ENCODE assay signal across 8 mouse cellular contexts in genomic region chr11:61408184-61409027, GRCm38 (mm10). TPM values are rescaled to one million over a fixed set of nuclear protein-coding genes. Genes with fewer than 3 reads are reported as not detected.
DNase-seq lines count a peak whose midpoint lies in the region; ATAC-seq and TF ChIP-seq lines count a peak whose summit lies in the region.

No protein-coding gene starts in this region.

- H3K36me3 ChIP-seq in MEL (ENCODE audit: control insufficient read depth in 1 of 2, insufficient read depth in 2 of 2, low read length in 2 of 2) = peaks cover 0 to 13% of the 10 kb centered on the region in 2 experiments; a peak in 1 of 4 replicates
- H3K36me3 ChIP-seq in forebrain, embryonic 15.5 days = no peaks in the 10 kb centered on the region
- H3K36me3 ChIP-seq in lung, embryonic 16.5 days (ENCODE audit: control insufficient read depth, insufficient read depth, low read length) = no peaks in the 10 kb centered on the region

- WGBS in forebrain, embryonic 15.5 days = under 1% methylated on average over 64 of the region's 64 CpGs
- under 1% methylated on average over 59 of the region's 64 CpGs for WGBS in lung, embryonic 16.5 days
- WGBS in olfactory bulb, adult 2 months = under 1% methylated on average over 64 of the region's 64 CpGs

- TF ChIP-seq CTCF in MEL (IDR thresholded peaks at IDR 0.05 in 2 of 3, conservative IDR thresholded peaks at IDR 0.05 in 1 of 3; ENCODE audit: control insufficient read depth in 1 of 3, insufficient read depth in 1 of 3, low read depth in 2 of 3, low read length in 3 of 3, poor library complexity in 1 of 3, severe bottlenecking in 1 of 3) = no peak
- TF ChIP-seq CTCF in layer of hippocampus, adult 2 months (conservative IDR thresholded peaks at IDR 0.05) = no peak
- TF ChIP-seq CTCF in olfactory bulb, adult 2 months (IDR thresholded peaks at IDR 0.05; ENCODE audit: insufficient read depth, low read depth, low read length) = no peak

- no peaks in the 10 kb centered on the region for H3K27me3 ChIP-seq in MEL (ENCODE audit: control insufficient read depth in 1 of 2, insufficient read depth in 2 of 2, low read length in 2 of 2)
- H3K27me3 ChIP-seq in forebrain, embryonic 15.5 days = no peaks in the 10 kb centered on the region
- no peaks in the 10 kb centered on the region for H3K27me3 ChIP-seq in lung, embryonic 16.5 days (ENCODE audit: control insufficient read depth, insufficient read depth, low read depth, low read length)

- TF ChIP-seq POLR2A in MEL (IDR thresholded peaks at IDR 0.05; ENCODE audit: control insufficient read depth in 1 of 2, insufficient read depth in 1 of 2, low read depth in 1 of 2, low read length in 2 of 2, poor library complexity in 1 of 2) = peak; percentile 50 to 69
- TF ChIP-seq POLR2A in olfactory bulb, adult 2 months (IDR thresholded peaks at IDR 0.05; ENCODE audit: insufficient read depth, low read depth, low read length) = peak; percentile 27; the same call in 1 of the 2 replicates

- H3K79me2 ChIP-seq in MEL (ENCODE audit: control insufficient read depth, insufficient read depth, low read length, poor library complexity) = no peaks in the 10 kb centered on the region; the same call in 1 of the 2 replicates

- ATAC-seq in forebrain, embryonic 15.5 days (replicated peaks) = peak; percentile 95
- peak; percentile 94 for ATAC-seq in lung, embryonic 16.5 days (ENCODE audit: low read depth)

- no peaks in the 10 kb centered on the region for H3K9me3 ChIP-seq in MEL (replicated peaks; ENCODE audit: insufficient read depth, low read length)
- H3K9me3 ChIP-seq in forebrain, embryonic 15.5 days = no peaks in the 10 kb centered on the region
- H3K9me3 ChIP-seq in lung, embryonic 16.5 days (ENCODE audit: control insufficient read depth, low read length) = no peaks in the 10 kb centered on the region

- DNase-seq in MEL (ENCODE audit: low read depth, low spot score) = peak; percentile 90
- DNase-seq in cerebellum, adult 18-20 months = peak; percentile 83 to 89
- DNase-seq in heart, postnatal 4 days = peak; percentile 83
- peak; percentile 79 to 80 for DNase-seq in layer of hippocampus, adult 2 months (ENCODE audit: low spot score in 2 of 2)
- peak; percentile 20 to 27 for DNase-seq in thymus, postnatal 10 days (ENCODE audit: low spot score in 2 of 2)

- TF ChIP-seq EP300 in MEL (IDR thresholded peaks at IDR 0.05; ENCODE audit: low read depth in 1 of 2, low read length in 2 of 2) = no peak

- H3K4me3 ChIP-seq in MEL (ENCODE audit: control insufficient read depth in 1 of 2, insufficient read depth in 1 of 2, low read depth in 2 of 2, low read length in 2 of 2) = peak overlapping the region; percentile 59 to 63
- H3K4me3 ChIP-seq in forebrain, embryonic 15.5 days = peak overlapping the region; percentile 91
- peak overlapping the region; percentile 84 for H3K4me3 ChIP-seq in layer of hippocampus, adult 2 months
- H3K4me3 ChIP-seq in lung, embryonic 16.5 days (ENCODE audit: low read length) = peak overlapping the region; percentile 89
- H3K4me3 ChIP-seq in olfactory bulb, adult 2 months (ENCODE audit: insufficient read depth, low read depth, low read length) = peak overlapping the region; percentile 77

- no peak for TF ChIP-seq RAD21 in MEL (IDR thresholded peaks at IDR 0.05; ENCODE audit: low read depth, low read length)

- peak overlapping the region; percentile 66 for H3K9ac ChIP-seq in MEL (ENCODE audit: control insufficient read depth, low read depth, low read length, poor library complexity, severe bottlenecking)
- H3K9ac ChIP-seq in forebrain, embryonic 15.5 days (replicated peaks) = peak overlapping the region; percentile 93
- H3K9ac ChIP-seq in lung, embryonic 16.5 days (ENCODE audit: low read length) = peak overlapping the region; percentile 87

- peak overlapping the region; percentile 47 for H3K27ac ChIP-seq in MEL (ENCODE audit: control insufficient read depth, low read depth, low read length)
- H3K27ac ChIP-seq in forebrain, embryonic 15.5 days (replicated peaks) = peak overlapping the region; percentile 99
- H3K27ac ChIP-seq in layer of hippocampus, adult 2 months = peak overlapping the region; percentile 99
- peak overlapping the region; percentile 98 for H3K27ac ChIP-seq in lung, embryonic 16.5 days (ENCODE audit: low read length)
- peak overlapping the region; percentile 98 for H3K27ac ChIP-seq in olfactory bulb, adult 2 months (ENCODE audit: insufficient read depth, low read depth, low read length)

- H3K4me1 ChIP-seq in MEL (ENCODE audit: control insufficient read depth in 1 of 2, insufficient read depth in 2 of 2, low read length in 2 of 2) = peaks cover 0 to 13% of the 10 kb centered on the region in 2 experiments; a peak in 3 of 4 replicates
- H3K4me1 ChIP-seq in forebrain, embryonic 15.5 days = peaks cover 14% of the 10 kb centered on the region
- no peaks in the 10 kb centered on the region; the same call in 1 of the 2 replicates for H3K4me1 ChIP-seq in lung, embryonic 16.5 days (replicated peaks; ENCODE audit: control insufficient read depth, insufficient read depth, low read length)
- no peaks in the 10 kb centered on the region for H3K4me1 ChIP-seq in olfactory bulb, adult 2 months (ENCODE audit: control insufficient read depth, insufficient read depth, low read length)

- peak overlapping the region; percentile 53 for H3K4me2 ChIP-seq in forebrain, embryonic 15.5 days (replicated peaks)
- peak overlapping the region; percentile 56 for H3K4me2 ChIP-seq in lung, embryonic 16.5 days (ENCODE audit: low read depth, low read length)

TF ChIP-seq in MEL, 35 proteins besides CTCF, POLR2A, EP300 and RAD21:
- peak; percentile 94 for TF ChIP-seq MXI1 (IDR thresholded peaks at IDR 0.05; ENCODE audit: low read depth, low read length)
- peak; percentile 36 for TF ChIP-seq NELFE (IDR thresholded peaks at IDR 0.05; ENCODE audit: low read depth, low read length)
- TF ChIP-seq KAT2A (conservative IDR thresholded peaks at IDR 0.05; ENCODE audit: low read depth, low read length) = no peak
- 0 out of 2 replicates have a peak, but pooled peaks have one; percentile 29 for TF ChIP-seq ETS1 (IDR thresholded peaks at IDR 0.05; ENCODE audit: low read depth, low read length)
- TF ChIP-seq ZMIZ1 (IDR thresholded peaks at IDR 0.05; ENCODE audit: low read depth, low read length) = no peak
- peak; percentile 94 for TF ChIP-seq MYC (IDR thresholded peaks at IDR 0.05; ENCODE audit: low read depth, low read length)
- TF ChIP-seq USF1 (IDR thresholded peaks at IDR 0.05; ENCODE audit: low read depth, low read length) = no peak
- TF ChIP-seq SIN3A (IDR thresholded peaks at IDR 0.05; ENCODE audit: low read length) = peak; percentile 77
- peak; percentile 64; the same call in 1 of the 2 replicates for TF ChIP-seq TBP (IDR thresholded peaks at IDR 0.05; ENCODE audit: low read depth, low read length)
- TF ChIP-seq RCOR1 (IDR thresholded peaks at IDR 0.05; ENCODE audit: low read depth, low read length) = no peak; the same call in 1 of the 2 replicates
- TF ChIP-seq CHD1 (IDR thresholded peaks at IDR 0.05; ENCODE audit: low read depth, low read length) = 0 out of 2 replicates have a peak, but pooled peaks have one; percentile 37
- TF ChIP-seq TCF12 (IDR thresholded peaks at IDR 0.05; ENCODE audit: low read depth, low read length) = peak; percentile 48; the same call in 1 of the 2 replicates
- TF ChIP-seq SMC3 (IDR thresholded peaks at IDR 0.05; ENCODE audit: low read depth, low read length) = peak; percentile 32; the same call in 1 of the 2 replicates
- TF ChIP-seq MAFK (IDR thresholded peaks at IDR 0.05; ENCODE audit: borderline replicate concordance, low read depth, low read length) = no peak
- TF ChIP-seq UBTF (IDR thresholded peaks at IDR 0.05; ENCODE audit: borderline replicate concordance, insufficient read depth, low read depth, low read length) = peak; percentile 54; the same call in 1 of the 2 replicates
- no peak for TF ChIP-seq ZKSCAN1 (IDR thresholded peaks at IDR 0.05; ENCODE audit: low read depth, low read length)
- no peak for TF ChIP-seq POLR2AphosphoS2 (IDR thresholded peaks at IDR 0.05; ENCODE audit: low read length)
- TF ChIP-seq MAX (IDR thresholded peaks at IDR 0.05; ENCODE audit: low read length) = peak; percentile 98
- peak; percentile 51; the same call in 1 of the 2 replicates for TF ChIP-seq HCFC1 (IDR thresholded peaks at IDR 0.05; ENCODE audit: low read depth, low read length)
- TF ChIP-seq NRF1 (IDR thresholded peaks at IDR 0.05; ENCODE audit: insufficient read depth, low read depth, low read length, poor library complexity, severe bottlenecking) = peak; percentile 61
- 0 out of 2 replicates have a peak, but pooled peaks have one; percentile 11 for TF ChIP-seq GATA1 (IDR thresholded peaks at IDR 0.05; ENCODE audit: low read depth, low read length)
- TF ChIP-seq E2F4 (IDR thresholded peaks at IDR 0.05; ENCODE audit: borderline replicate concordance, low read depth, low read length) = no peak

RNA-seq across cellular contexts. Expression of gene Slc47a1, which starts 30.3 kb away (rescaled TPM):
- 0.04 TPM in 1 of 2 replicates, not detected in the other for total RNA-seq in MEL (2012; rRNA removed)
- polyA plus RNA-seq in MEL (2012; ENCODE audit: insufficient read depth in 1 of 2, insufficient read length in 2 of 2, low read depth in 1 of 2, low replicate concordance in 2 of 2, missing spikeins in 1 of 2) = not detected
- polyA plus RNA-seq in forebrain, embryonic 15.5 days (2015; fragmentation: Nextera tagmentation; extraction: Ambion mirVana) = 0.13 TPM in 1 of 2 replicates, not detected in the other
- total RNA-seq in heart, postnatal 4 days (2021) = 10 to 100 TPM; 30.7 to 36.2 TPM
- total RNA-seq in layer of hippocampus, adult 2 months (2021) = 1 to 10 TPM; 1.7 to 2.3 TPM
- 3.6 and 4.5 TPM in 2 replicates for polyA plus RNA-seq in lung, embryonic 16.5 days (2015; fragmentation: Nextera tagmentation; extraction: Ambion mirVana)
- polyA plus RNA-seq in olfactory bulb, adult 2 months (2012; ENCODE audit: insufficient read depth, insufficient read length, low replicate concordance, missing spikeins) = not detected in 2 replicates

RNA-seq across cellular contexts. Expression of gene Rnf112, which starts 45.5 kb away (rescaled TPM):
- not detected in 2 replicates for total RNA-seq in MEL (2012; rRNA removed)
- not detected for polyA plus RNA-seq in MEL (2012; ENCODE audit: insufficient read depth in 1 of 2, insufficient read length in 2 of 2, low read depth in 1 of 2, low replicate concordance in 2 of 2, missing spikeins in 1 of 2)
- 22.4 and 24.2 TPM in 2 replicates for polyA plus RNA-seq in forebrain, embryonic 15.5 days (2015; fragmentation: Nextera tagmentation; extraction: Ambion mirVana)
- under 1 TPM; 0.14 to 0.16 TPM for total RNA-seq in heart, postnatal 4 days (2021)
- 100 to 1,000 TPM; 543 to 554 TPM for total RNA-seq in layer of hippocampus, adult 2 months (2021)
- 0.78 and 1.2 TPM in 2 replicates for polyA plus RNA-seq in lung, embryonic 16.5 days (2015; fragmentation: Nextera tagmentation; extraction: Ambion mirVana)
- polyA plus RNA-seq in olfactory bulb, adult 2 months (2012; ENCODE audit: insufficient read depth, insufficient read length, low replicate concordance, missing spikeins) = not detected in 2 replicates

Comparison
In these comparisons a context has a peak if more than half of its experiments do, and no peak if none do; other contexts are left out.
1. Peak in every context shown above with its lines: DNase-seq, ATAC-seq, H3K4me3 ChIP-seq and H3K27ac ChIP-seq.
2. DNase-seq: peak in every context shown above with its lines; median percentile 90 in MEL; 86 in cerebellum, adult 18-20 months; 83 in heart, postnatal 4 days; 80 in layer of hippocampus, adult 2 months; 24 in thymus, postnatal 10 days.
3. H3K27ac ChIP-seq: peak in every context shown above with its lines; median percentile 99 in forebrain, embryonic 15.5 days; 99 in layer of hippocampus, adult 2 months; 98 in lung, embryonic 16.5 days; 98 in olfactory bulb, adult 2 months; 47 in MEL.
4. RNA of gene Rnf112, which starts 45.5 kb away (polyA plus RNA-seq): 22.4 to 24.2 TPM in forebrain, embryonic 15.5 days; 0.78 to 1.2 TPM in lung, embryonic 16.5 days, not detected in MEL and not detected in olfactory bulb, adult 2 months; every median in the first group is over 10 times any median in the second.